Mouse (Mus musculus) testis, adult 2 months (tissue): Measurements from ENCODE around the gene Esrrg.

ENCODE experiments used
- CTCF ChIP-seq: fragments of 200-500 bp; IDR thresholded peaks from 2 replicates; pipeline ENCODE4 v1.5.1; 2012; ENCODE audit warnings: low read depth, mild to moderate bottlenecking, inconsistent platforms, low read length, moderate library complexity; ENCODE audit not compliant: control insufficient read depth, insufficient read depth, insufficient replicate concordance
- POLR2A ChIP-seq: fragments of 200-500 bp; IDR thresholded peaks from 2 replicates; pipeline ENCODE4 v1.6.1; 2012; ENCODE audit warnings: low read depth, mild to moderate bottlenecking, inconsistent platforms, low read length, moderate library complexity; ENCODE audit not compliant: control insufficient read depth

DNA sequence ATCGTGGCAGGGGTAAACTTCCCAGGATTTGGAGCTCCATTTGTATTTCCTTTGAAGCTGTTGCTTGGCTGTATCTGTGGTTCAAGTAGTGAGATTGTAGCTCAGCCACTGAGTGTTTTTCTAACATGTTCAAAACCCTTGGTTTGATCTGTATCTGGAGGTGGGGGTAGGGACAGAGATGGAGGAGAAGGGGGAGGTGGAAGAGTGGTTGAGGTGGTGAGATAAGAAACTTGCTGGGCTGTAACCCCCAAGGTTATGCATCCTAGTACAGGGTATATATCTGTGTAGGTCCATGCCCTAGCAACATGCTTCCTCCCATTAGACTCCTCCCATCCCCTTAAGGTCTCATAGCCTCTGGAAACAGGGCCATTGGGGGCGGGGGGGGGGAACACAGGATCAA, 92.4 kb downstream of the Esrrg start:
- TF ChIP-seq CTCF (no peak), POLR2A (no peak)
